Mouse (Mus musculus) hindbrain, embryonic 10.5 days (tissue): ENCODE measurements around the gene Maml2. TPM values are rescaled to one million over a fixed set of nuclear protein-coding genes. Genes with fewer than 3 reads are reported as not detected.
A peak's percentile ranks its signal among the peaks of the same experiment; 100 is the strongest.

Experiments
- DNase-seq: peaks from one replicate; pipeline ENCODE4 v3.0.0-alpha.2; 2017; ENCODE audit warnings: low spot score
- H3K27ac ChIP-seq: fragments of 300-500 bp; sonication (generic); 2 replicates; pipeline ENCODE4 v1.5.1; 2016; ENCODE audit warnings: mild to moderate bottlenecking, moderate library complexity
- H3K27me3 ChIP-seq: fragments of 300-500 bp; sonication (generic); 2 replicates; pipeline ENCODE4 v1.6.1; 2016; ENCODE audit warnings: mild to moderate bottlenecking; ENCODE audit not compliant: poor library complexity, insufficient read depth, severe bottlenecking
- H3K36me3 ChIP-seq: fragments of 300-500 bp; sonication (generic); 2 replicates; pipeline ENCODE4 v1.6.1; 2016; ENCODE audit warnings: mild to moderate bottlenecking, moderate library complexity
- H3K4me1 ChIP-seq: fragments of 300-500 bp; sonication (generic); replicated peaks from 2 replicates; pipeline ENCODE4 v1.6.1; 2016; ENCODE audit warnings: mild to moderate bottlenecking
- H3K4me3 ChIP-seq: fragments of 300-500 bp; sonication (generic); 2 replicates; pipeline ENCODE4 v1.5.1; 2016; ENCODE audit warnings: mild to moderate bottlenecking, moderate library complexity
- H3K9me3 ChIP-seq: fragments of 300-500 bp; sonication (generic); 2 replicates; pipeline ENCODE4 v1.6.1; 2016; ENCODE audit warnings: mild to moderate bottlenecking, moderate library complexity
- WGBS: fragments of 180-500 bp; shearing (Covaris S2); methylation state at CpG from one replicate; pipeline ENCODE4 v1.1.7; 2016; 5-methylcytosine and 5-hydroxymethylcytosine counted together
- polyA plus RNA-seq: library from polyadenylated mRNA; unstranded; fragments of >200 nt; fragmentation: Nextera tagmentation; extraction: Ambion mirVana; gene quantifications from 2 replicates; pipeline ENCODE4 v1.2.1, GENCODE M21; 2016

Maml2 gene
- polyA plus RNA-seq = 10.0 and 10.2 TPM in 2 replicates

GRCm38 (mm10) chr9:13297668-13298512, at the start of gene Maml2:
Gene Maml2 (plus strand): TSS chr9:13297957.
- DNase-seq = peak; percentile 76
- peaks cover 9% of the 10 kb centered on the region for H3K27me3 ChIP-seq
- H3K36me3 ChIP-seq = no peaks in the 10 kb centered on the region
- no peaks in the 10 kb centered on the region for H3K9me3 ChIP-seq
- WGBS = 2% methylated on average over 23 of the region's 23 CpGs
- H3K4me3 ChIP-seq = peak within 1 kb of the TSS; percentile 64
- peak within 1 kb of the TSS; percentile 90 for H3K27ac ChIP-seq
- H3K4me1 ChIP-seq = peaks cover 58% of the 10 kb centered on the region

GRCm38 (mm10) chr9:13248104-13248503, 49.7 kb upstream of the Maml2 start:
- Histone ChIP-seq H3K4me3 (no peak overlapping the region), H3K36me3 (no peaks in the 10 kb centered on the region), H3K9me3 (no peaks in the 10 kb centered on the region), H3K4me1 (peaks cover 28% of the 10 kb centered on the region), H3K27ac (no peak overlapping the region), H3K27me3 (no peaks in the 10 kb centered on the region)
- 93% methylated on average over 4 of the region's 4 CpGs for WGBS
- DNase-seq = no peak

- no peaks in the 10 kb centered on the region for H3K36me3 ChIP-seq
Measured at GRCm38 (mm10) chr9:13251251-13251650, 46.5 kb upstream of the Maml2 start.

GRCm38 (mm10) chr9:13256726-13257125, 41.0 kb upstream of the Maml2 start:
- DNase-seq = no peak
- WGBS = 93% methylated on average over 1 of the region's 1 CpGs
- Histone ChIP-seq H3K4me3 (no peak overlapping the region), H3K4me1 (no peaks in the 10 kb centered on the region), H3K36me3 (no peaks in the 10 kb centered on the region), H3K27ac (no peak overlapping the region), H3K9me3 (no peaks in the 10 kb centered on the region), H3K27me3 (no peaks in the 10 kb centered on the region)

More at GRCm38 (mm10) chr9:13251251-13251650, 46.5 kb upstream of the Maml2 start:
- no peak overlapping the region for H3K27ac ChIP-seq
- H3K4me3 ChIP-seq = no peak overlapping the region
- WGBS = 91% methylated on average over 2 of the region's 2 CpGs
- H3K27me3 ChIP-seq = no peaks in the 10 kb centered on the region
- H3K4me1 ChIP-seq = peaks cover 9% of the 10 kb centered on the region
- no peaks in the 10 kb centered on the region for H3K9me3 ChIP-seq
- no peak for DNase-seq

- Histone ChIP-seq H3K27me3 (no peaks in the 10 kb centered on the region), H3K4me1 (no peaks in the 10 kb centered on the region), H3K27ac (no peak overlapping the region), H3K4me3 (no peak overlapping the region), H3K36me3 (no peaks in the 10 kb centered on the region), H3K9me3 (no peaks in the 10 kb centered on the region)
- no peak for DNase-seq
- 89% methylated on average over 2 of the region's 2 CpGs for WGBS
Measured at GRCm38 (mm10) chr9:13258173-13258572, 39.6 kb upstream of the Maml2 start.

GRCm38 (mm10) chr9:13260980-13261379, 36.8 kb upstream of the Maml2 start:
- WGBS = 89% methylated on average over 3 of the region's 3 CpGs
- Histone ChIP-seq H3K4me1 (no peaks in the 10 kb centered on the region), H3K4me3 (no peak overlapping the region), H3K9me3 (no peaks in the 10 kb centered on the region), H3K27me3 (no peaks in the 10 kb centered on the region), H3K27ac (no peak overlapping the region), H3K36me3 (no peaks in the 10 kb centered on the region)
- DNase-seq = no peak

- no peak for DNase-seq
- 91% methylated on average over 1 of the region's 1 CpGs for WGBS
- Histone ChIP-seq H3K27ac (no peak overlapping the region), H3K27me3 (no peaks in the 10 kb centered on the region), H3K4me1 (no peaks in the 10 kb centered on the region), H3K9me3 (no peaks in the 10 kb centered on the region), H3K4me3 (no peak overlapping the region), H3K36me3 (0 out of 2 replicates have a peak, but pooled peaks cover 5% of the 10 kb centered on the region)
Measured at GRCm38 (mm10) chr9:13273219-13273618, 24.5 kb upstream of the Maml2 start.

GRCm38 (mm10) chr9:13287482-13287881, 10.3 kb upstream of the Maml2 start:
- Histone ChIP-seq H3K27ac (no peak overlapping the region), H3K27me3 (no peaks in the 10 kb centered on the region), H3K4me1 (no peaks in the 10 kb centered on the region), H3K9me3 (no peaks in the 10 kb centered on the region), H3K36me3 (0 out of 2 replicates have a peak, but pooled peaks cover 3% of the 10 kb centered on the region), H3K4me3 (no peak overlapping the region)
- DNase-seq = no peak
- whole genome bisulfite sequencing = 77% methylated on average over 2 of the region's 2 CpGs

- Histone ChIP-seq H3K36me3 (no peaks in the 10 kb centered on the region), H3K4me3 (peak overlapping the region; percentile 64), H3K27me3 (peaks cover 9% of the 10 kb centered on the region), H3K4me1 (peaks cover 44% of the 10 kb centered on the region), H3K9me3 (no peaks in the 10 kb centered on the region), H3K27ac (peak overlapping the region; percentile 90)
- peak; percentile 90 for DNase-seq
- under 1% methylated on average over 28 of the region's 28 CpGs for WGBS
Measured at GRCm38 (mm10) chr9:13296274-13297121, 1.3 kb upstream of the Maml2 start.

- H3K4me3 ChIP-seq = peak overlapping the region; percentile 64
- H3K27ac ChIP-seq = peak overlapping the region; percentile 90
- no peaks in the 10 kb centered on the region for H3K9me3 ChIP-seq
- no peak for DNase-seq
- no peaks in the 10 kb centered on the region for H3K36me3 ChIP-seq
- 1% methylated on average over 12 of the region's 12 CpGs for WGBS
- peaks cover 51% of the 10 kb centered on the region for H3K4me1 ChIP-seq
- H3K27me3 ChIP-seq = peaks cover 9% of the 10 kb centered on the region
Measured at GRCm38 (mm10) chr9:13297122-13297667, 562 bp upstream of the Maml2 start.

- WGBS = 23% methylated on average over 9 of the region's 9 CpGs
- no peaks in the 10 kb centered on the region for H3K9me3 ChIP-seq
- peak overlapping the region; percentile 64 for H3K4me3 ChIP-seq
- H3K27ac ChIP-seq = peak overlapping the region; percentile 90
- DNase-seq = no peak
- no peaks in the 10 kb centered on the region for H3K36me3 ChIP-seq
- H3K4me1 ChIP-seq = peaks cover 64% of the 10 kb centered on the region
- H3K27me3 ChIP-seq = peaks cover 9% of the 10 kb centered on the region
Measured at GRCm38 (mm10) chr9:13298513-13298878, 739 bp downstream of the Maml2 start.

- H3K4me1 ChIP-seq = peaks cover 71% of the 10 kb centered on the region
- 85% methylated on average over 6 of the region's 6 CpGs for WGBS
Measured at GRCm38 (mm10) chr9:13299190-13299589, 1.4 kb downstream of the Maml2 start.

More at GRCm38 (mm10) chr9:13299190-13299589, 1.4 kb downstream of the Maml2 start:
- Histone ChIP-seq H3K36me3 (no peaks in the 10 kb centered on the region), H3K27ac (peak overlapping the region; percentile 90), H3K27me3 (peaks cover 9% of the 10 kb centered on the region), H3K9me3 (no peaks in the 10 kb centered on the region), H3K4me3 (peak overlapping the region; percentile 64)
- no peak for DNase-seq
